Mouse (Mus musculus) heart, postnatal 0 days (tissue): ENCODE results near the gene Mrps21. TPM values are rescaled to one million over a fixed set of nuclear protein-coding genes. Genes with fewer than 3 reads are reported as not detected.

Source experiments
- ATAC-seq: fragments of 200-750 bp; cut with Nextera tagmentation; 2 replicates; pipeline ENCODE4 v1.8.0; 2017; ENCODE audit warnings: low read depth, moderate number of reproducible peaks, moderate library complexity; ENCODE audit not compliant: insufficient read depth
- DNase-seq: peaks from one replicate; pipeline ENCODE4 v3.0.0-alpha.2; 2016; ENCODE audit warnings: low spot score
- H3K27ac ChIP-seq: fragments of 300-500 bp; sonication (generic); 2 replicates; pipeline ENCODE4 v1.5.1; 2014; ENCODE audit warnings: low read depth, mild to moderate bottlenecking
- H3K27me3 ChIP-seq: fragments of 300-500 bp; sonication (generic); 2 replicates; pipeline ENCODE4 v1.6.1; 2014; ENCODE audit warnings: low read length, mixed read lengths; ENCODE audit not compliant: control insufficient read depth, insufficient read depth
- H3K36me3 ChIP-seq: fragments of 300-500 bp; sonication (generic); replicated peaks from 2 replicates; pipeline ENCODE4 v1.6.1; 2014; ENCODE audit warnings: low read length, mixed read lengths; ENCODE audit not compliant: control insufficient read depth, insufficient read depth
- H3K4me1 ChIP-seq: fragments of 300-500 bp; sonication (generic); 2 replicates; pipeline ENCODE4 v1.6.1; 2014; ENCODE audit warnings: antibody characterized with exemption; ENCODE audit not compliant: control insufficient read depth, insufficient read depth
- H3K4me2 ChIP-seq: fragments of 300-500 bp; sonication (generic); 2 replicates; pipeline ENCODE4 v1.6.1; 2014; ENCODE audit warnings: low read depth, mild to moderate bottlenecking, low read length, moderate library complexity
- H3K4me3 ChIP-seq: fragments of 300-500 bp; sonication (generic); 2 replicates; pipeline ENCODE4 v1.5.1; 2014; ENCODE audit warnings: low read depth, low read length
- H3K9ac ChIP-seq: fragments of 300-500 bp; sonication (generic); replicated peaks from 2 replicates; pipeline ENCODE4 v1.6.1; 2014; ENCODE audit warnings: low read depth, low read length, mixed read lengths
- H3K9me3 ChIP-seq: fragments of 300-500 bp; sonication (generic); replicated peaks from 2 replicates; pipeline ENCODE4 v1.6.1; 2016; ENCODE audit warnings: low read length; ENCODE audit not compliant: control insufficient read depth
- CTCF ChIP-seq: IDR thresholded peaks from 2 replicates; pipeline ENCODE4 v1.5.1; 2016; ENCODE audit warnings: antibody characterized with exemption, control low read depth, low read depth
- EP300 ChIP-seq: IDR thresholded peaks from 2 replicates; pipeline ENCODE4 v1.6.1; 2016; ENCODE audit warnings: antibody characterized with exemption, low read depth
- WGBS: fragments of 180-500 bp; shearing (Covaris S2); extraction: QIAGEN DNeasy Blood & Tissue Kit; methylation state at CpG from one replicate; pipeline ENCODE4 v1.1.7; 2014; 5-methylcytosine and 5-hydroxymethylcytosine counted together
- polyA plus RNA-seq: library from polyadenylated mRNA; unstranded; fragments of >200 nt; fragmentation: Nextera tagmentation; extraction: Ambion mirVana; gene quantifications from 2 replicates; pipeline ENCODE4 v1.2.1, GENCODE M21; 2015
- total RNA-seq: library from RNA; depleted of rRNA; stranded (reverse); fragments of >200 nt; gene quantifications from 2 replicates; pipeline ENCODE4 v1.2.3, GENCODE M21; 2014; ENCODE audit warnings: low replicate concordance; rRNA removed

Gene Mrps21
- total and polyA plus RNA-seq, 2 experiments from 2014 or later = 222 to 521 TPM

- H3K9me3 ChIP-seq = no peaks in the 10 kb centered on the region
- 0% methylated on average over 21 of the region's 21 CpGs for WGBS
- no peak for ATAC-seq
These were observed 53.2 kb downstream of the Mrps21 start for GRCm38 (mm10) chr3:95818026-95818511.

GRCm38 (mm10) chr3:95816681-95817080 lies 54.6 kb downstream of the Mrps21 start:
- Histone ChIP-seq H3K4me3 (no peak overlapping the region), H3K27me3 (no peaks in the 10 kb centered on the region), H3K4me1 (peaks cover 20% of the 10 kb centered on the region), H3K9ac (no peak overlapping the region), H3K4me2 (peak overlapping the region; percentile 23; the same call in 1 of the 2 replicates), H3K27ac (no peak overlapping the region), H3K9me3 (no peaks in the 10 kb centered on the region), H3K36me3 (no peaks in the 10 kb centered on the region)
- no peak for ATAC-seq
- WGBS = 86% methylated on average over 3 of the region's 3 CpGs
- TF ChIP-seq CTCF (no peak), EP300 (no peak)
- no peak for DNase-seq

More at GRCm38 (mm10) chr3:95818026-95818511, 53.2 kb downstream of the Mrps21 start:
- Histone ChIP-seq H3K4me3 (peak overlapping the region; percentile 73), H3K9ac (peak overlapping the region; percentile 90), H3K27me3 (no peaks in the 10 kb centered on the region), H3K4me1 (peaks cover 20% of the 10 kb centered on the region), H3K27ac (peak overlapping the region; percentile 99), H3K36me3 (no peaks in the 10 kb centered on the region), H3K4me2 (peak overlapping the region; percentile 70)
- peak; percentile 44 for DNase-seq
- TF ChIP-seq EP300 (no peak), CTCF (no peak)

Other genes with a start within 250 kb of the Mrps21 start
- gene Ensa, start 246.5 kb downstream of the Mrps21 start, total RNA-seq = 43.3 and 49.6 TPM in 2 replicates
- 38.5 and 40.6 TPM in 2 replicates for gene Ensa, start 246.5 kb downstream of the Mrps21 start, polyA plus RNA-seq
- gene Mcl1, start 212.7 kb downstream of the Mrps21 start, total RNA-seq = 213 and 278 TPM in 2 replicates
- 50.1 and 51.9 TPM in 2 replicates for gene Mcl1, start 212.7 kb downstream of the Mrps21 start, polyA plus RNA-seq
- gene Adamtsl4, start 183.6 kb downstream of the Mrps21 start, total RNA-seq = 20.2 and 23.8 TPM in 2 replicates
- 7.5 and 11.2 TPM in 2 replicates for gene Adamtsl4, start 183.6 kb downstream of the Mrps21 start, polyA plus RNA-seq
- 22.9 and 63.8 TPM in 2 replicates for gene Ecm1, start 131.9 kb downstream of the Mrps21 start, total RNA-seq
- 55.8 and 59.6 TPM in 2 replicates for gene Ecm1, start 131.9 kb downstream of the Mrps21 start, polyA plus RNA-seq
- 43.5 and 47.1 TPM in 2 replicates for gene Tars2, start 111.3 kb downstream of the Mrps21 start, total RNA-seq
- 30.0 and 30.3 TPM in 2 replicates for gene Tars2, start 111.3 kb downstream of the Mrps21 start, polyA plus RNA-seq
- 25.6 and 28.8 TPM in 2 replicates for gene Rprd2, start 52.7 kb downstream of the Mrps21 start, total RNA-seq
- gene Rprd2, start 52.7 kb downstream of the Mrps21 start, polyA plus RNA-seq = 15.8 and 20.8 TPM in 2 replicates
- 2.2 and 6.0 TPM in 2 replicates for gene Prpf3, start 15.6 kb downstream of the Mrps21 start, total RNA-seq
- 15.8 and 16.3 TPM in 2 replicates for gene Prpf3, start 15.6 kb downstream of the Mrps21 start, polyA plus RNA-seq
- 2.3 and 7.3 TPM in 2 replicates for gene Ciart, start 10.7 kb upstream of the Mrps21 start, total RNA-seq
- gene Ciart, start 10.7 kb upstream of the Mrps21 start, polyA plus RNA-seq = 1.8 and 1.9 TPM in 2 replicates
- 5.3 and 41.9 TPM in 2 replicates for gene BC028528, start 20.5 kb upstream of the Mrps21 start, total RNA-seq
- gene BC028528, start 20.5 kb upstream of the Mrps21 start, polyA plus RNA-seq = 38.0 and 39.2 TPM in 2 replicates
- gene Aph1a, start 22.4 kb upstream of the Mrps21 start, total RNA-seq = 121 and 138 TPM in 2 replicates
- 42.7 and 50.8 TPM in 2 replicates for gene Aph1a, start 22.4 kb upstream of the Mrps21 start, polyA plus RNA-seq
- gene Car14, start 33.2 kb upstream of the Mrps21 start, total RNA-seq = 126 and 131 TPM in 2 replicates
- gene Car14, start 33.2 kb upstream of the Mrps21 start, polyA plus RNA-seq = 137 and 144 TPM in 2 replicates
- 25.9 and 33.5 TPM in 2 replicates for gene Anp32e, start 57.7 kb upstream of the Mrps21 start, total RNA-seq
- 105 and 118 TPM in 2 replicates for gene Anp32e, start 57.7 kb upstream of the Mrps21 start, polyA plus RNA-seq
- 116 and 138 TPM in 2 replicates for gene Plekho1, start 124.5 kb upstream of the Mrps21 start, total RNA-seq
- gene Plekho1, start 124.5 kb upstream of the Mrps21 start, polyA plus RNA-seq = 74.9 and 94.8 TPM in 2 replicates
- gene Vps45, start 186.9 kb upstream of the Mrps21 start, total RNA-seq = 10.5 and 17.3 TPM in 2 replicates
- gene Vps45, start 186.9 kb upstream of the Mrps21 start, polyA plus RNA-seq = 42.9 and 49.4 TPM in 2 replicates
- 17.6 and 21.9 TPM in 2 replicates for gene Otud7b, start 233.0 kb upstream of the Mrps21 start, total RNA-seq
- gene Otud7b, start 233.0 kb upstream of the Mrps21 start, polyA plus RNA-seq = 16.8 and 21.7 TPM in 2 replicates